Mouse (Mus musculus) small intestine, adult 2 months (tissue): ENCODE measurements around the gene Strip1. TPM values are rescaled to one million over a fixed set of nuclear protein-coding genes. Genes with fewer than 3 reads are reported as not detected.

Source experiments
- H3K27ac ChIP-seq: fragments of 200-500 bp; 2 replicates; pipeline ENCODE4 v1.5.1; 2012; ENCODE audit warnings: low read depth, low read length, control low read depth, inconsistent platforms; ENCODE audit not compliant: insufficient read depth
- H3K27me3 ChIP-seq: fragments of 200-500 bp; 2 replicates; pipeline ENCODE4 v1.6.1; 2012; ENCODE audit warnings: mild to moderate bottlenecking, moderate library complexity, low read length, inconsistent platforms; ENCODE audit not compliant: control insufficient read depth, insufficient read depth
- H3K36me3 ChIP-seq: fragments of 200-500 bp; 2 replicates; pipeline ENCODE4 v1.6.1; 2012; ENCODE audit warnings: mild to moderate bottlenecking, low read length, control low read depth, inconsistent platforms; ENCODE audit not compliant: control insufficient read depth, insufficient read depth
- H3K4me1 ChIP-seq: fragments of 200-500 bp; 2 replicates; pipeline ENCODE4 v1.6.1; 2012; ENCODE audit warnings: low read length, inconsistent platforms, mixed read lengths; ENCODE audit not compliant: control insufficient read depth, insufficient read depth, insufficient read length
- H3K4me3 ChIP-seq: fragments of 200-500 bp; 2 replicates; pipeline ENCODE4 v1.5.1; 2012; ENCODE audit warnings: low read depth, mild to moderate bottlenecking, control low read depth, inconsistent platforms, low read length, moderate library complexity
- CTCF ChIP-seq: fragments of 200-500 bp; IDR thresholded peaks from 2 replicates; pipeline ENCODE4 v1.5.1; 2012; ENCODE audit warnings: low read depth, mild to moderate bottlenecking, control low read depth, inconsistent platforms, low read length, moderate library complexity, mixed read lengths; ENCODE audit not compliant: insufficient replicate concordance, insufficient read length; ENCODE audit errors: extremely low read depth
- POLR2A ChIP-seq: fragments of 200-500 bp; IDR thresholded peaks from 2 replicates; pipeline ENCODE4 v1.6.1; 2012; ENCODE audit warnings: low read depth, mild to moderate bottlenecking, control low read depth, inconsistent platforms, low read length, moderate library complexity
- WGBS: fragments of 180-500 bp; shearing (Covaris S2); methylation state at CpG from one replicate; pipeline ENCODE4 v1.1.7; 2018; 5-methylcytosine and 5-hydroxymethylcytosine counted together
- polyA plus RNA-seq: library from polyadenylated mRNA; depleted of rRNA; stranded (reverse); fragments of >200 nt; gene quantifications from 2 replicates; pipeline ENCODE4 v1.2.3, GENCODE M21; 2012

Gene Strip1
- polyA plus RNA-seq, 1 experiment = 46.9 TPM

- Histone ChIP-seq H3K27me3 (no peaks in the 10 kb centered on the region), H3K4me1 (no peaks in the 10 kb centered on the region), H3K4me3 (no peak overlapping the region), H3K27ac (no peak overlapping the region), H3K36me3 (peaks cover 32% of the 10 kb centered on the region)
- WGBS = 91% methylated on average over 2 of the region's 2 CpGs
- TF ChIP-seq CTCF = no peak
These were observed 2.9 kb downstream of the Strip1 start for GRCm38 (mm10) chr3:107628551-107628950.

GRCm38 (mm10) chr3:107627641-107628040 is 3.9 kb downstream of the Strip1 start:
- no peak overlapping the region for H3K4me3 ChIP-seq
- H3K36me3 ChIP-seq = peaks cover 41% of the 10 kb centered on the region
- 92% methylated on average over 7 of the region's 7 CpGs for WGBS
- H3K4me1 ChIP-seq = no peaks in the 10 kb centered on the region
- no peak for TF ChIP-seq CTCF
- TF ChIP-seq POLR2A = no peak
- H3K27ac ChIP-seq = no peak overlapping the region
- no peaks in the 10 kb centered on the region for H3K27me3 ChIP-seq

GRCm38 (mm10) chr3:107626751-107627150 is 4.7 kb downstream of the Strip1 start:
- no peaks in the 10 kb centered on the region for H3K4me1 ChIP-seq
- H3K4me3 ChIP-seq = no peak overlapping the region
- H3K36me3 ChIP-seq = peaks cover 49% of the 10 kb centered on the region
- H3K27me3 ChIP-seq = no peaks in the 10 kb centered on the region
- H3K27ac ChIP-seq = no peak overlapping the region
- 96% methylated on average over 8 of the region's 8 CpGs for WGBS
- TF ChIP-seq CTCF (no peak), POLR2A (no peak)

- WGBS = 91% methylated on average over 8 of the region's 8 CpGs
- Histone ChIP-seq H3K36me3 (peaks cover 59% of the 10 kb centered on the region), H3K27me3 (no peaks in the 10 kb centered on the region), H3K4me1 (no peaks in the 10 kb centered on the region), H3K4me3 (no peak overlapping the region), H3K27ac (no peak overlapping the region)
- TF ChIP-seq CTCF = no peak
- TF ChIP-seq POLR2A = no peak
These were observed 6.0 kb downstream of the Strip1 start for GRCm38 (mm10) chr3:107625536-107625935.

- H3K36me3 ChIP-seq = peaks cover 67% of the 10 kb centered on the region
- TF ChIP-seq CTCF (no peak), POLR2A (no peak)
- no peak overlapping the region for H3K4me3 ChIP-seq
- H3K27ac ChIP-seq = no peak overlapping the region
- no peaks in the 10 kb centered on the region for H3K27me3 ChIP-seq
- WGBS = 94% methylated on average over 8 of the region's 8 CpGs
- H3K4me1 ChIP-seq = no peaks in the 10 kb centered on the region
These were observed 7.1 kb downstream of the Strip1 start for GRCm38 (mm10) chr3:107624424-107624823.

- WGBS = 95% methylated on average over 7 of the region's 7 CpGs
- Histone ChIP-seq H3K27me3 (no peaks in the 10 kb centered on the region), H3K36me3 (peaks cover 80% of the 10 kb centered on the region), H3K27ac (no peak overlapping the region), H3K4me1 (no peaks in the 10 kb centered on the region), H3K4me3 (no peak overlapping the region)
- TF ChIP-seq POLR2A (no peak), CTCF (no peak)
These were observed 9.0 kb downstream of the Strip1 start for GRCm38 (mm10) chr3:107622537-107622936.

GRCm38 (mm10) chr3:107621286-107622075 is 10.0 kb downstream of the Strip1 start:
- H3K4me1 ChIP-seq = no peaks in the 10 kb centered on the region
- no peaks in the 10 kb centered on the region for H3K27me3 ChIP-seq
- peaks cover 80% of the 10 kb centered on the region for H3K36me3 ChIP-seq
- H3K27ac ChIP-seq = no peak overlapping the region
- H3K4me3 ChIP-seq = no peak overlapping the region
- WGBS = 93% methylated on average over 21 of the region's 21 CpGs
- no peak for TF ChIP-seq POLR2A
- no peak for TF ChIP-seq CTCF

GRCm38 (mm10) chr3:107619911-107620310 is 11.6 kb downstream of the Strip1 start:
- H3K27ac ChIP-seq = no peak overlapping the region
- no peak for TF ChIP-seq CTCF
- TF ChIP-seq POLR2A = no peak
- H3K36me3 ChIP-seq = peaks cover 87% of the 10 kb centered on the region
- no peaks in the 10 kb centered on the region for H3K27me3 ChIP-seq
- no peak overlapping the region for H3K4me3 ChIP-seq
- 90% methylated on average over 6 of the region's 6 CpGs for WGBS
- H3K4me1 ChIP-seq = no peaks in the 10 kb centered on the region
